Mouse (Mus musculus): ENCODE results near the gene Maml3. TPM values are rescaled to one million over a fixed set of nuclear protein-coding genes. Genes with fewer than 3 reads are reported as not detected.

The Maml3 gene
- total RNA-seq, 1 experiment from 2014 or later = 19.3 TPM

GRCm38 (mm10) chr3:51842140-51842539 is 262.7 kb downstream of the Maml3 start:
- ATAC-seq (replicated peaks in 1 of 2; ENCODE audit: insufficient read depth in 1 of 2, low FRiP score in 2 of 2, low TSS enrichment in 1 of 2, low read depth in 1 of 2, poor library complexity in 2 of 2, severe bottlenecking in 2 of 2) = no peak

GRCm38 (mm10) chr3:51841598-51841997 is 263.3 kb downstream of the Maml3 start:
- no peak for ATAC-seq (replicated peaks in 1 of 2; ENCODE audit: insufficient read depth in 1 of 2, low FRiP score in 2 of 2, low TSS enrichment in 1 of 2, low read depth in 1 of 2, poor library complexity in 2 of 2, severe bottlenecking in 2 of 2)

GRCm38 (mm10) chr3:51841177-51841576 is 263.7 kb downstream of the Maml3 start:
- no peak for ATAC-seq (replicated peaks in 1 of 2; ENCODE audit: insufficient read depth in 1 of 2, low FRiP score in 2 of 2, low TSS enrichment in 1 of 2, low read depth in 1 of 2, poor library complexity in 2 of 2, severe bottlenecking in 2 of 2)

GRCm38 (mm10) chr3:51840095-51840805 is 264.6 kb downstream of the Maml3 start:
- no peak for ATAC-seq (replicated peaks in 1 of 2; ENCODE audit: insufficient read depth in 1 of 2, low FRiP score in 2 of 2, low TSS enrichment in 1 of 2, low read depth in 1 of 2, poor library complexity in 2 of 2, severe bottlenecking in 2 of 2)

- no peak for ATAC-seq (replicated peaks in 1 of 2; ENCODE audit: insufficient read depth in 1 of 2, low FRiP score in 2 of 2, low TSS enrichment in 1 of 2, low read depth in 1 of 2, poor library complexity in 2 of 2, severe bottlenecking in 2 of 2)
These were observed 265.5 kb downstream of the Maml3 start for GRCm38 (mm10) chr3:51839353-51839715.

- no peak for ATAC-seq (replicated peaks in 1 of 2; ENCODE audit: insufficient read depth in 1 of 2, low FRiP score in 2 of 2, low TSS enrichment in 1 of 2, low read depth in 1 of 2, poor library complexity in 2 of 2, severe bottlenecking in 2 of 2)
These were observed 266.1 kb downstream of the Maml3 start for GRCm38 (mm10) chr3:51838696-51839352.

GRCm38 (mm10) chr3:51832985-51833384 is 271.9 kb downstream of the Maml3 start:
- ATAC-seq (replicated peaks in 1 of 2; ENCODE audit: insufficient read depth in 1 of 2, low FRiP score in 2 of 2, low TSS enrichment in 1 of 2, low read depth in 1 of 2, poor library complexity in 2 of 2, severe bottlenecking in 2 of 2) = no peak

- ATAC-seq (replicated peaks in 1 of 2; ENCODE audit: insufficient read depth in 1 of 2, low FRiP score in 2 of 2, low TSS enrichment in 1 of 2, low read depth in 1 of 2, poor library complexity in 2 of 2, severe bottlenecking in 2 of 2) = no peak
These were observed 274.0 kb downstream of the Maml3 start for GRCm38 (mm10) chr3:51830821-51831429.

GRCm38 (mm10) chr3:51825530-51825929 is 279.3 kb downstream of the Maml3 start:
- ATAC-seq (replicated peaks in 1 of 2; ENCODE audit: insufficient read depth in 1 of 2, low FRiP score in 2 of 2, low TSS enrichment in 1 of 2, low read depth in 1 of 2, poor library complexity in 2 of 2, severe bottlenecking in 2 of 2) = no peak

GRCm38 (mm10) chr3:51824506-51824905 is 280.4 kb downstream of the Maml3 start:
- ATAC-seq (replicated peaks in 1 of 2; ENCODE audit: insufficient read depth in 1 of 2, low FRiP score in 2 of 2, low TSS enrichment in 1 of 2, low read depth in 1 of 2, poor library complexity in 2 of 2, severe bottlenecking in 2 of 2) = no peak

GRCm38 (mm10) chr3:51821551-51821950 is 283.3 kb downstream of the Maml3 start:
- ATAC-seq (replicated peaks in 1 of 2; ENCODE audit: insufficient read depth in 1 of 2, low FRiP score in 2 of 2, low TSS enrichment in 1 of 2, low read depth in 1 of 2, poor library complexity in 2 of 2, severe bottlenecking in 2 of 2) = no peak

GRCm38 (mm10) chr3:51819109-51819508 is 285.8 kb downstream of the Maml3 start:
- ATAC-seq (replicated peaks in 1 of 2; ENCODE audit: insufficient read depth in 1 of 2, low FRiP score in 2 of 2, low TSS enrichment in 1 of 2, low read depth in 1 of 2, poor library complexity in 2 of 2, severe bottlenecking in 2 of 2) = no peak

- ATAC-seq (replicated peaks in 1 of 2; ENCODE audit: insufficient read depth in 1 of 2, low FRiP score in 2 of 2, low TSS enrichment in 1 of 2, low read depth in 1 of 2, poor library complexity in 2 of 2, severe bottlenecking in 2 of 2) = no peak
These were observed 287.0 kb downstream of the Maml3 start for GRCm38 (mm10) chr3:51817919-51818318.

- no peak for ATAC-seq (replicated peaks in 1 of 2; ENCODE audit: insufficient read depth in 1 of 2, low FRiP score in 2 of 2, low TSS enrichment in 1 of 2, low read depth in 1 of 2, poor library complexity in 2 of 2, severe bottlenecking in 2 of 2)
These were observed 287.5 kb downstream of the Maml3 start for GRCm38 (mm10) chr3:51817329-51817728.

GRCm38 (mm10) chr3:51816517-51817285 is 288.2 kb downstream of the Maml3 start:
- no peak for ATAC-seq (replicated peaks in 1 of 2; ENCODE audit: insufficient read depth in 1 of 2, low FRiP score in 2 of 2, low TSS enrichment in 1 of 2, low read depth in 1 of 2, poor library complexity in 2 of 2, severe bottlenecking in 2 of 2)

GRCm38 (mm10) chr3:51814073-51814472 is 290.8 kb downstream of the Maml3 start:
- no peak for ATAC-seq (replicated peaks in 1 of 2; ENCODE audit: insufficient read depth in 1 of 2, low FRiP score in 2 of 2, low TSS enrichment in 1 of 2, low read depth in 1 of 2, poor library complexity in 2 of 2, severe bottlenecking in 2 of 2)

- no peak for ATAC-seq (replicated peaks in 1 of 2; ENCODE audit: insufficient read depth in 1 of 2, low FRiP score in 2 of 2, low TSS enrichment in 1 of 2, low read depth in 1 of 2, poor library complexity in 2 of 2, severe bottlenecking in 2 of 2)
These were observed 291.7 kb downstream of the Maml3 start for GRCm38 (mm10) chr3:51813186-51813585.

- no peak for ATAC-seq (replicated peaks in 1 of 2; ENCODE audit: insufficient read depth in 1 of 2, low FRiP score in 2 of 2, low TSS enrichment in 1 of 2, low read depth in 1 of 2, poor library complexity in 2 of 2, severe bottlenecking in 2 of 2)
These were observed 294.1 kb downstream of the Maml3 start for GRCm38 (mm10) chr3:51810731-51811130.
